Comparison of ENCODE assay signal across 26 mouse cellular contexts in the genomic region with DNA sequence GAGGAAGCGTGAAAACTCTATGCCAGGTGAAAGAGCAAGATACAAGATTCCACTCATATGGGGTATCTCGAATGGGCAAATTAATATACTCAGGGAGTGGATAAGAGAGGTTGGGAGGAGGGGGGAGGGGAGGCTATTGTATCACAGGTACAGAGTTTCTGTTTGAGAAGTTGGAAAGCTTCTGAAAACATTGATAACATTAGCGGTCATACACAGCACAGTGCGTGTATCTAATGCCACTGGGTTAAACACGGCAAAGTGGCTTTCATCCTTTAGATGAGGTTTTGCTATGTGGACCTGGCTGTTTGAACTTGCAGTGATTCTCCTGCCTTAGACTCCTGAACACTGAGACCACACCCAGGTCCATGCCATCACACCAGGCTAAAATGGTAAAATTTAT. TPM values are rescaled to one million over a fixed set of nuclear protein-coding genes. Genes with fewer than 3 reads are reported as not detected.
"Had no signal": no experiment of that assay in that cellular context is flagged by ENCODE, and none has a peak within 500 bp of the region (broad histone marks: within the 10 kb centered on the region; RNA-seq: fewer than 3 reads in every experiment).

No protein-coding gene starts in this region.

- H3K4me2 ChIP-seq: liver, embryonic 13.5 days; liver, embryonic 15.5 days; lung, embryonic 15.5 days; midbrain, embryonic 11.5 days; midbrain, embryonic 13.5 days; midbrain, embryonic 15.5 days; neural tube, embryonic 12.5 days had no signal

- H3K4me3 ChIP-seq: liver, embryonic 13.5 days; liver, embryonic 15.5 days; lung, embryonic 15.5 days; megakaryocyte, embryonic 14.5 days; midbrain, embryonic 13.5 days; midbrain, embryonic 15.5 days; neural tube, embryonic 12.5 days had no signal

- H3K27me3 ChIP-seq: liver, embryonic 13.5 days; liver, embryonic 15.5 days; lung, embryonic 15.5 days; megakaryocyte, embryonic 14.5 days; midbrain, embryonic 13.5 days; midbrain, embryonic 15.5 days; neural tube, embryonic 12.5 days had no signal

- H3K9ac ChIP-seq: liver, embryonic 13.5 days; liver, embryonic 15.5 days; liver, postnatal 0 days; lung, embryonic 15.5 days; midbrain, embryonic 13.5 days; midbrain, embryonic 15.5 days; neural tube, embryonic 12.5 days had no signal

- H3K9me3 ChIP-seq: liver, embryonic 13.5 days; liver, embryonic 15.5 days; lung, embryonic 15.5 days; megakaryocyte, embryonic 14.5 days; midbrain, embryonic 13.5 days; midbrain, embryonic 15.5 days; neural tube, embryonic 12.5 days had no signal

- DNase-seq: liver, embryonic 13.5 days; liver, postnatal 0 days; lung, adult 2 months; lung, postnatal 14 days; lung, postnatal 36 days; retina, postnatal 1 day; right cerebral cortex, adult 18-20 months; right cerebral cortex, postnatal 25 days; right cerebral cortex, postnatal 4 days; spleen, adult 18-20 months; thymus, adult 18-20 months; thymus, postnatal 25 days; thymus, postnatal 4 days had no signal

- H3K4me1 ChIP-seq: liver, embryonic 13.5 days; liver, embryonic 15.5 days; megakaryocyte, embryonic 14.5 days; midbrain, embryonic 13.5 days; midbrain, embryonic 15.5 days; neural tube, embryonic 12.5 days had no signal

- H3K36me3 ChIP-seq: liver, embryonic 15.5 days; lung, embryonic 15.5 days; neural tube, embryonic 12.5 days had no signal

- ATAC-seq: liver, postnatal 0 days; lung, postnatal 0 days; midbrain, embryonic 13.5 days; midbrain, embryonic 15.5 days had no signal

- H3K27ac ChIP-seq: liver, embryonic 13.5 days; liver, embryonic 15.5 days; lung, embryonic 15.5 days; macrophage; midbrain, embryonic 13.5 days; midbrain, embryonic 15.5 days; neural tube, embryonic 12.5 days had no signal

RNA-seq across cellular contexts. Expression of a gene that starts 1.0 kb away (rescaled TPM):
- total RNA-seq: midbrain, postnatal 0 days; monocyte, adult 5-6 weeks; neutrophil, adult 5-6 weeks had no signal
- polyA plus RNA-seq: midbrain, embryonic 11.5 days; midbrain, embryonic 15.5 days; midbrain, postnatal 0 days; neural tube, embryonic 12.5 days; neural tube, embryonic 14.5 days had no signal

RNA-seq across cellular contexts. Expression of a gene that starts 43.7 kb away (rescaled TPM):
- total RNA-seq: monocyte, adult 5-6 weeks; neutrophil, adult 5-6 weeks had no signal
- polyA plus RNA-seq: macrophage had no signal
